Mouse (Mus musculus): ENCODE results near the gene Vmp1.

Gene Vmp1

DNA sequence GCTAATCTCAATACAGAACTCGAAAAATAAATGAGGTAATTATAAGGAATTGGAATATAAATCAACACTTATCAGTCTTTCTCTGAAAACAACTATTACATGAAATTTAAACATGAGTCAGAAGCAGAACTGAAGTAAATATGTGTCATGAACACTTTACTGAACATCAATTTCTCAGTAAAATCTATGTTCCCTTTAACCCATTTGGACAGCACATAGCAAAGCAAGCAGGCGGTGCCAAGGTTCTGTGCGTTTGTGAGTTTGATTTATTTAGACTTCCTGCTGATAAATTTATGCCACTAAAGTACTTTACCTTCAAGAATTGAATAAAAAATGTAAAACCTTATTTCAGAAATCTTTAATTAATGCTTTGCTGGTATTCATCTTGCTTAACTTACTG is 54.2 kb downstream of the Vmp1 start:
- DNase-seq: no peak

DNA sequence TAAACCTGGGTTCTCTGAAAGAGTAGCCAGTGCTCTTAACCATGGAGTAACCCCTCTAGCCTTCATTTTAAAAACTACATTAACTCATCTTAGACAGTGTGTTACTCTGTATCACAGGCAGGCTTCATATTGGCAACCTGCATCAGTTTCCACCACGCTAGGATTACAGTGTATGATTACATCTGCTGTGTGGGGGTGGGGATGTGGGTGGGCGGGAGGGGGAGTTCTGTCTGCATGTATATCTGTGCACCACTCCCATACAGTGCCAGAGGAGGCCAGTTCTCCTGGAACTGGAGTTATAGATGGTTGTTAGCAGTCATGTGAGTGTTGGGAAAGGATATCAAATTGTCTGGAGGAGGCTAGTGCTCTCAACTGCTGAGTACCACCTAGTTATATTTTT is 55.2 kb downstream of the Vmp1 start:
- DNase-seq: no peak

DNA sequence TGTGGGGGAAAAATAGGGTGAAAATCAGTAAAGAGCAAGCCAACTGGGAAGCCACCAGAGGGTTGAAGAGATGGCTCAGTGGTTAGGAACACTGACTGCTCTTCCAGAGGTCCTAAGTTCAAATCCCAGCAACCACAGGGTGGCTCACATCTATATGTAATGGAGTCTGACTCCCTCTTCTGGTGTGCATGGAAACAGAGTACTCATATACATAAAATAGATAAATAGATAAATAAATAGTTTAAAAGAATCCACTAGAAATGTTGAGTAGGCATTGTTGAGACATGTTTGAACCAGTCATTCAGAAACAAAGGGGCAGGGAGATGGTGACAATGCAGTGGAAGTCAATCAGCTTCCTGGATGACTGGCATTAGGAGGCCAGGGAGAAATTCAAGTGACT is 56.0 kb downstream of the Vmp1 start:
- DNase-seq: no peak

DNA sequence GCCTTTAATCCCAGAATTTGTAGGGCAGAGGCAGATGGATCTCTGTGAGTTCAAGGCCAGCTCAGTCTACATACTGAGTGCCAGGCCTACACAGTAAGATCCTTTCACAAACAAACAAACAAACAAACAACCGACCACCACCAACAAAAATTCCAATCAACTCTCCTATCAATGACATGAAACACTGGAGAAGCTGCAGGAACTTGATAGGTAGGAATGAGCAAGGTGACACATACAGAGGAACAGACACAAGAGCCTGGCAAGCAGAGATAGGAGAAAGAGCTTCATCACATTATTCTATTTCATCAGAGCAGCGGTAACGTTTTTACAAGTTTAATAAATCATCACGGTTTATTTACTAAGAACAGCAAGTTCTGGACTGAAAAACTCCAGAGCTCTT is 56.9 kb downstream of the Vmp1 start:
- DNase-seq: no peak

DNA sequence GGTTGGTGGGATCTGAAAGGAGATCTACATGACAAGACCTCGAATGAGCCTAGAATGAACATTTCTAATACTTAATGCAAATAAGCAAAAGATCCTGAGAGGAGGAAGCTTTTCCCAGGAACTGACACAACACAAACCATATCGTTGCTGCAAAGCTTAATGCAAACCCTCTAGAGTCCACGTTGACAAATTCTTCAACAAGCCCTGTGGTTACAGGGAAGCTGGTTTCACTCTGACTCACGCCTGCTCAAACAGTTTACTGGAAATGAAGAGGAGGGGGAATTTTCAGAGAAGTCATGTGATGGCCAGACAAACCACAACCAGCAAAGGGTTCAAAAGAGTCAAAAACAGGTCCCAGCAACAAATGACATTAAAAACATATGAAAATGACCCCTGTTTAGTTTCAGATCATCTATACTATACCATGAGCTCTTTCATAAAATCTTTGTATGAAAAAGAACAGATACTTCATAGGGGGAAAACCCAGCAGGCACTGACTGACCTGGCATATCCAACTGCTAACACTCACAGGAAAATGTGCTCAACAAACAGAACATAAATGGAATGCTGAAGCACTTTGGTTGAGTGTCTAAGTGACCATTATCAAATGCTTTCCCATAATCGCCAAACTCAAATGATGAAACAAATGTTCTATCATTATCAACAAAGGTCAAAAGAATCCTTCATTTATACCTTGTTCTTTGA is 59.2 kb downstream of the Vmp1 start:
- no peak for DNase-seq

DNA sequence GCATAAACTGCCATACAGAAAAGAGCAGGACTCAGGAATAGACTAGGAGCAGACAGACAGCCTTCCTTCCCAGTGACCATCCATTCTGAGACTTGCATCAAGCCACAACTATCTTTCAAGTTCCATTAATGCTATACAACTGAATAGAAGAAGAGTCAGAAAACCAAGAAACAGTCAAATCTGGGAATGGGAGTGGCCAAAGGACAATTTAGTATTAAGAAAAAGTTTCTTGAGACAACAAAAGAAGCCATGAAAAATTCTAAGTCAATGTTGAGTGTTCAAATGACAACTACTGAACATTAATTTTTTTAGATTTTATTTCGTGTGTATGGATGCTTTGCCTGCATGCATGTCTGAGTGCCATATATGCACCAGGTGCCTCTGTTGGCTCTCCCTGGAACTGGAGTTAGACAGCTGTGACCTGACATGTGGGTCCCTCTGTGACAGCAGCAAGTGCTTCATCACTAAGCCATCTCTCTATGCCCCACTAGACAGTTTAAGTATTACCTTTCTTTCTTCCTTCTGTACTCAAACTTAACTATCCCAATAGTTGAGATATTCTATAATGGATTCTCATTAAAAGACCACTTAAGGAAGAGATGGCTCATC is 60.1 kb downstream of the Vmp1 start:
- no peak for DNase-seq

DNA sequence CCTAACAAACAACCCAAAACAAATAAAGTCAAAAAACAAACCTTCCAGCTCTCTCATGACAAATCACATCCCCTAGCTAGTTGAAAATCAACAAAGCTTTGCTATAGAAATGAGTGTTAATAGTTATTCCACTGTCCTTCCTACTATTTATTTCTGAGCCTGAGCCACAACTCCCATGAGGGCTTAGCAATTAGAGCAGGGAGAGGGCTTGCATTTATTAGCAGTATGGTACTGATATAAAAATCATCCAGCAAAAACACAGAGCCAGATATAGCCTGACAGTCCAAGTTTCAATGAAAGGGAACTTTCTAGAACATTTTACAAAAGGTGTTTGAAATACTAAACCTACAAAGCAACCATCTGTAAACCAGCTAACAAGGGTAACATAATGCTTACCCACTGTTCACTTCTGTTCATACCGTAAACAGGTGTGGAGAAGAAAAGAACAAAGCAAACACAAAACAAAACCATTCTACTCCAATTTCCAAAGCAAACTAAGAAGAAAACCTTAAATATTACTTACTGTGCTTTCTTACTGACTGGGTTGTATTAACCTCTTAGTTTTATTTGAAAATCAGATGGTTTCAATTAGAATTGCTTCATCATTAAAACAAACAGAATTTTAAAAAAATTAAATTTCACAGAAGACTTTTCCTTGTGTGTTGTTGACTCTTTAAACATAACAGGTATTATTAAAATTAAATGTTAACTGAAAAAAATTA is 61.3 kb downstream of the Vmp1 start:
- DNase-seq: no peak

DNA sequence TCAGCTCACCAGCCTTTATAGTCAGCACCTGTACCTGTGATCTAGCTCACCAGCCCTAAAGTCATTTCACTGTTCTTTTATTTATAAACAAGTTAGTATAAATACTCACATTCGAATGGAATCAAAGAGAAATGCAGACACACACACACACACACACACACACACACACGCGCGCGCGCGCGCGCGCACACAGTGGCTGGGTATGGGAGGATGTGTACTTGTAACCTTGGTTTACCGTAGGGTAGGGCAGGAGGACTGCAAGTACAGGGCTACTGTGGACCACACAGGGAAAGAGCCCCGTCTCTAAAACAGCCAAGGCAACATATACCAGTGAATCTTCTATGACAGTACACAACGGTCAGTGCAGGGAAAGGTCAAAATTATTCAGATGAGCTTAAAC is 62.5 kb downstream of the Vmp1 start:
- DNase-seq: peak; percentile 5

DNA sequence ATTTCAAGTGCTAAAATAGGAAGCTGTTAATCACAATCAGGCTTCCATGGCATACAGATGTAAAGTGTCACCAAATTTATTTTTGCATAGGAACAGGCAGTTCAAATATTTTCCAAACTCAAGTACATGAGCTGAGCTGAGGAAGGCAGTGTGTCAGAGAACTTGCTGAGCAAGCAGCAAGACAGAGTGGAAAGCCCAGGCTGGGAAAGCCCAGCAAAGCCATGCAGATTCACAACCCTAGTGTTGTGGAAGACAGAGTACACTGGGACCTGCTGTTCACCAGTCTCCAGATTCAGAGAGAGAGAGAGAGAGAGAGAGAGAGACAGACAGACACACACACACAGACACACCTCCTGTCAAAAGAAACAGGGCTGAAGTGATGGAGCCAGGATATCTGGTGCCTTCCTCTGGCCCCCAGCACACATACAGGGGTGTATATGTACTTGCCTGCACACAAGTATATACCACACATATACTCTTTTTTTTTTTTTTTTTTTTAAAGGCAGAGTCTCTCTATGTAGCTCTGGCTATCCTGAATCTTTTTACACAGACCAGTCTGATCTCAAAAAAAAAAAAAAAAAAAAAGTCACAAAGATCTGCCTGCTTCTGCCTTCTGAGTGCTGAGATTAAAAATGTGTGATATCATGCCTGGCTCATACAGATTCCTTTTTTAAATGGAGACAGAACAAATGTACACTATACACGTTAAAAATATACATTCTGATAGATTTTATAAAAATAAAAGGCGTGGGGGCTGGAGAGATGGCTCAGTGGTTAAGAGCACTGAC is 64.9 kb downstream of the Vmp1 start:
- no peak for DNase-seq

DNA sequence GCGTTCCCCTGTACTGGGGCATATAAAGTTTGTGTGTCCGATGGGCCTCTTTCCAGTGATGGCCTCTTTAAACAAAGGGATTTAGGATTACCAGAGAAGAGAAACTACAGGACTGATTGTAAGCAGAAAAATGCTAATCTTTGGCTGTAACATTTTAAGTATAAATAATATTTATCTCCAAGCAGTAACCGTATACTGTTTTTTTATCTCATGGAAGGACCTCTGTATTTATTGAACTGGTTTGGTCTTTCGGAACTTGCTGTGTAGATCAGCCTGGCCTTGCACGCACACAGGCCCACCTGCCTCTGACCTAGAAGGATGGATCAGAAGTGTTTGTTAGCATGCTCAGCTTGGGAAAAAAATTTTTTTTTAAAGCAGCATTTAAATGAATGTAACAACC is 69.0 kb downstream of the Vmp1 start:
- no peak for DNase-seq

DNA sequence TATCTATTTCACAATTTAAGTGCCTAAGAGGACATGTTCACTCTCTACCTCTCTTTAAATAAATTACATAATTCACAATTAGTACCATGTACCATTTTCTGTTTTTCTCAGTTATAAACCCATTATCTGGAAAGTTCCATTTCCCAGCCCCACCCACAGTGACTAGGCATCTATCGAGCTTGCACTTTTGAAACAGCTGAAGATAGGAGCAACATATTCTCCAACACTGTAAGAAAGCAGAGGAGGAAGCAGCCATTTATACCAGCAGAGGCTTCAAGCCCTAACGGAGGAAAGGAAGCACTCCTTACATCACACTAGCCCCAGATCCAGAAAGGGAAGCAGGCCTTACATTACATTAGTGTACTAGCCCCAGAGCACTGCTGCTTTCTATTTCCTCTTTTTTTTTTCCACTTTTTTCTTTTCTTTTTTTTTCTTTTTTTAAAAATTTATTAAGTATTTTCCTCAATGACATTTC is 69.5 kb downstream of the Vmp1 start:
- no peak for DNase-seq

DNA sequence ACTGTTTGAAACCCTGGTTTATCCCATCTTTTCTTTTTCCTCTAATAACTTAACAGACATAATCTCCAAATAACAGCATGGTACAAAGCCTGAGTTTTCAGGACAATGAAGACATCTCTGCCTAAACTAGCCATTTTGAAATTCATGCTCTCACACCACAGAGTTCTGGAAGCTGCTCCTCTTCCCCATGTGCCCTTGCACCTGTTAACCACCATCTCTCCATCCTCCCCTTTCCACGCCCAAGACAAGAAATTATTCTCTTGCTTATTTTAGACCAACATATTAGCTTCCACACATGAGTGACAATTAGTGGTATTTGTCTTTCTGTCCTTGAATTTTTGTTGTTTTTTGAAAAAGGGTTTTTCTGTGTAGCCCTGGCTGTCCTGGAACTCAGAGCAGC is 71.6 kb downstream of the Vmp1 start:
- DNase-seq: no peak

DNA sequence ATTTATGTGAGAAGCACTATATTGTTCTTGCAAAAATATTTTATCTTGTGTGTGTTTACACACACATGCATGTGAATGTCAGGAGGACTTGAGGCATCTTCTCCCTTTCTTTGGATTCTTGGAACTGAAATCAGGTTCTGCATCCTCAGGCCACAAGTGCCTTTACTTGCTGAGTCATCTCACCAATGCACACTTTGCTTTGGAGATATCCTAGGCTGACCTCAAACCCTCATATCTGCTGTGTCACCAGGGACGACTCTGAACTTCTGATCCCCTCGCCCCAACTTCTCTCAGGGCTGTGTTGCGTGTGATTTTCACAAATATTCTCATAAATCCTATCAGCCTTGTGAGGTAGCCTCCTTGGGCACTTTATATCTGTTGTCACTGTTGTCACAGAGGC is 73.4 kb downstream of the Vmp1 start:
- DNase-seq: no peak

DNA sequence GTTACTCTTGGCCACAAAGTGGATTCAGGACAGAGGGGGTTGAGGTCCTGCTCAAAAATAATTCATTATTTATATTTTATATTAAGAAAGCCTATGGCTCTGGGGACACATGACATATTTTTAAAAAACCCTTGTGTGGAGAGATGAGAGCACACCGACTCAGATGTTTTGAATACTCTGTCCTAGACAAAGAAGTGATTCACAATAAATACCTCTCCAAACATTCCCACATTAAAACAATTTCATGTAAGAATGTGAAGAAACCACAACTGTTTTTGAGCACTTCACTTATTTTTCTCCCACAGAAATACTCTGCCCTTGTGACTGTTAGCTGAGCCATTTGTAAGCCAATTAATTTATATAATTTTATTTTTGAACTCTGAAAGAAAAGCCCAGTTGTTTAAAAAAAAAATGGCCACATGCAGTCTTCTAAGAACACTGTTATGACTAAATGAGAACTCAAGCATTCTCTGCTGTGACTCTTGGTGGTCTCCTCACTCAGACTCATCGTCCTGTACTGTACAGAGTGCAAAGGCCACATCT is 75.8 kb downstream of the Vmp1 start:
- no peak for DNase-seq

DNA sequence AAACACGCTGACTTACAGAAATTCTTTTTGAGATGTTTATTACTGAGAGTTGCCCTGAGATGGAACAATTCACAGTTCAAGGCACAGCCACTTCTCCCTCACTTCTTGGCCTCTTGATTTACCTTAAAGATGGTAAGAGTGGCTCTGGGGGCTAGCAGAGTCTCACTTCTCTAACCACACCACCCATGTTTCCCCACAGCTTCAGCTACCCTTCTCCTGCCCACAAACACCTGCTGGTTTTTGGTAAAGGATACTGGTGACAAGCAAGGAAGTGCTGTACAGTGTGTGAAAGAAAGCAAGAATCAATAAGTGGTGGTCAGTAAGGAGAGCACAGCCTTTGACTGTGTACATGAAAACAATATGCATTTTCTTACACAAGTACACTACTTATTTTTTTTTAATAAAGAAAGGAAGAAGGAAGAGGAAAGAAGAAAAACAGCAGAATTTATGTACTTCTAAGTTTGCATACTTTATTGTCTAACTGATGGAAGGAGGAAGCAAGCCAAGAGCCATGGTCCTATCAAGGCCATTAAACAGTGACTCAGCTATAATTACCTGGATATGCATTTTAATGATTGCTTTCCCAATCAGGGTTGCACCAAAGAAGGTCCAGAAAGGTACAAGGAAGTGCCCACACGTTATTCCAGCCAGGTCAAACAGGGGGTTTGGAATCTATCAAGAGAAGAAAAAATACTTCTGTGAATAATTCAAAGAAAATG is 76.9 kb downstream of the Vmp1 start:
- no peak for DNase-seq

DNA sequence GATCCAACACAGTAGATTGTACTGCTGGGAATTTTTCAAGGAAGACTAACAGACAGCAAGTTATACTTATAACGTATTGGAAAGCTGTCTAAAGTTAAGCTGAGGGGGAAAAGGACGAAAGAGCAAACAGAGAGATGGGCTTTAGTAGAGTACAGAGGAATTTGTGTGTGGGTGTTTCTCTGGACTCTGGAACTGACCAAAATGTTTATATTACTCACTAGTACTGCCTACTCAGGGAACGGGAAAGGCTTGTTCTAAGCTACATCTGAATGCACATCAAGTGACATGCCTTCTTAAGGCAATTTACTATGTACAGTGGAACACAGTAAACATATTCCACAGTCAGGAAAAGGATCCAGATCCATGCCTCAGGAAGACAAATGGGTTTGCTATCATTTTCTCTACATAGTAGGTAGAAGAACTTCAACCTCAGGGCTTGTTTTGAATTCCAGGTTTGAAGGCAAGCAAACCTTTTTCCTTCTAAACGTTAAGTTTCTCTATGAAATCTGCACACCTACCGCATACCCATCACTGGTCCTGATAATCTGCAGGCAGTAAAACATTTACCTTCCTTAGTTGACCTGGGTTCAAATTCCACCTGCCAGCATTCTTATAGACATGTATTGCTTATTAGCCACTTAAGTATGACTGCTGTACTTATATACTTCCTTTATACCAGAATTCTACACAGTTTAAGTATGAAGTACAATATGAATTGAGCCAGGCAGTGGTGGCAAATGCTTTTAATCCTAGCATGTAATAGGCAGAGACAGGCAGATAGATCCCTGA is 78.7 kb downstream of the Vmp1 start:
- no peak for DNase-seq

DNA sequence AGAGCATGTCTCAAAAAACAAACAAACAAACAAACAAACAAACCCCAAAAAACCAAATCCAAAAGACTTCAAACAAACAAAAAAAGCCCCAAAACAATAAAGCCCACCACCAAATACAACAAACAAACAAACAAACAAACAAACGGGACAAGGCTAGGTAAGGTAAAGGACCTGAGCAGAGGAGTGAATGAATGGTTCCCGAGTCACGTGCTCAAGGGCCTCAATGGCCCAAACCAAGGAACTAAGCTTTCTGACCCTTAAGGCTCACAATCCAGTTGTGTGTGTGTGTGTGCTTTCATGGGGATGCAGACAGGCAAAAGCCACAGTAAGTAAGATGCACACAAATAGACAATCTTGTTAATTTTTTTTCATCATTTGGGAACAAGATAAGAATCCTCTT is 79.3 kb downstream of the Vmp1 start:
- no peak for DNase-seq

DNA sequence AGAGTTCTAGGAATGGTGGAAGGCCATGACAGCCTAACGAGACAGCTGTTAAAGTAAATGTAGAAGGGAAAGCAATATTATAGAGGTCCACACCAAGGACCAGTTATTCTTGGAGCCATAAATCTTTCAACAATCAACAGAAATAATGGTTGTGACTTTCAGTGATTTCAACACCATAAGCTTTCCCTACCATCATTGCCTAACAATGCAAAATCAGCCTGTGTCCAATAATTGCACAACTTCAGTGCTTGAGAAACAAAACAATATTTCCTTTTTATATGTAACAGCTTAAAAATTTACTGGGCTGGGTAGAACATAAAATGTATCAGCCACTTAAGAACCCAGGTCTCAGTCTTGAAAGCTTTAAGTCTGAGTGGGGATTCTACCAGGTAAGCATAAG is 79.9 kb downstream of the Vmp1 start:
- DNase-seq: no peak

DNA sequence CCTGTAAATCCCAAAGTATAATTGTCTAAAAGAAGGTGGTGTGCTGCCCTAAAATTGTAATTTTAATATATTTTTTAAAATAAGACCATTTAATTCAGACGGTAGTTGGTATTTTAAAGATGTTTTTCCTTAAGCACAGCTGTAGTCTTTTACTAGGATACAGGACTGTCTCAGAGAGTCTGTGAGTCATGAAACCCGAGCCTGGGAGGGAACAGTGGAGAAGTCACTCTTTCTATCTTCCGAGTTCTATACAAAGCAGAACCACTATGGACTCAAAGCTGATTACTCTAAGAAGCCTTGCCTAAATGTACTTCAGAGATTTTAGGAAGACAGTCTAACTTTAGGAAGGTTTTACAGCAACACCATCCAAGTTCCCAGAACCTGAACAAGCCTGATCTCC is 81.5 kb downstream of the Vmp1 start:
- DNase-seq: no peak

DNA sequence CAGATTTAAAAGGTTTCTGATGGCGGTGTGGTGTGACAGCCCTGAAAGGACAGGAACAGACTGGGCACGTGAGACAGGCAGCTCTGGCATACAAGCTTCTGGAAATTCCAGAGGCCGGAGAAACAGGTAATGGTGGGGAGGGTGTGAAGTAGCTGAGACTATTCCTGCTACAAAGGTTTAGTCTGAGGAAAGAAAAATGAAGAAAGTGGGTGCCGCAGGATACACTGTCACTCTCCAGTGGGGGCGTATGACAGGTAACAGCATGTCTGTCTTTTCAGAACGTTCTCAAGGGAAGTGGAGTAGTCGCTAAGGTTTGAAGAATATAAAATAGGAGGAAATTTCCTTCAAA is 83.5 kb downstream of the Vmp1 start:
- no peak for DNase-seq

DNA sequence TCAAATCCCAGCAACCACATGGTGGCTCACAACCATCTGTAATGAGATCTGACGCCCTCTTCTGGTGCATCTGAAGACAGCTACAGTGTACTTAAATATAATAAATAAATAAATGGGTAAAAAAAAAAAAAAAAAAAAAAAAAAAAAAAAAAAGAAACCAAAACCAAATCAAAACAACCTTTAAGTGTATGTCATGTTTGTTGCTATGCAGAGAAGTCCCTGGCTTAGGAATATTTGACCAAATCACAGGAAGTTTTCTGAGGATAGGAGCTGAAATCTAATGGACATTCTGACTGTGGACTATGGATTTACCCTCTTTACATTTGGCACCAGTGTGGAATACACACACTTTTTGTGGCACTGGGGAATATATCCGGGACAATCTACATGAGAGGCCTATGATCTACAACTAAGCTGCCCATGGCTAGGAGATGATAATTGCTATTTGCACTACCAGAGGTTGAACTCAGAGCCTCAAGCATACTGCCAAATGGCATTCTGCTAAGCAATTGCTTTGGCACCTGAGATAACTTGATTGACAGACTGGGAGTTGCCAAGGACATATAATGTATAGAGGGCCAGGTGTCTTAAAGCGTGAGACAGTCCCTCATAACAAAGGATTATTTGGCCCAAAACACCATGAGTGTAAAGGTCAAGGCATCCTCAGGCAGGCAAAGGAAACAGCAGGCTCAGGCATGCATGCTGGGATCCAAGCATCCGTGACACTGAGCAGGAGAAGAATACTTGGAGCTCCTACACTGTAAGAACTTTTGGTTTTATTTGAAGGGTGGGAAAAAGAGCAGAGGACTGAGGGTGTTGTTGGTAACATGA is 84.0 kb downstream of the Vmp1 start:
- DNase-seq: no peak
